Mouse (Mus musculus): ENCODE data around the gene Ubl4b.

The Ubl4b gene

GRCm38 (mm10) chr3:107567766-107568165 lies 12.9 kb upstream of the Ubl4b start:
- DNase-seq, result no peak

- no peak for DNase-seq
Measured at GRCm38 (mm10) chr3:107565331-107565730, 10.5 kb upstream of the Ubl4b start.

GRCm38 (mm10) chr3:107563880-107564279 lies 9.0 kb upstream of the Ubl4b start:
- DNase-seq, result no peak

- DNase-seq, result no peak
Measured at GRCm38 (mm10) chr3:107562591-107562990, 7.7 kb upstream of the Ubl4b start.

- no peak for DNase-seq
Measured at GRCm38 (mm10) chr3:107562104-107562503, 7.2 kb upstream of the Ubl4b start.

- DNase-seq, result peak; percentile 81
Measured at GRCm38 (mm10) chr3:107559183-107559582, 4.3 kb upstream of the Ubl4b start.

- no peak for DNase-seq
Measured at GRCm38 (mm10) chr3:107558740-107559139, 3.9 kb upstream of the Ubl4b start.

- DNase-seq, result peak; percentile 86
Measured at GRCm38 (mm10) chr3:107550409-107551049, 4.3 kb downstream of the Ubl4b start.

- DNase-seq, result peak; percentile 67
Measured at GRCm38 (mm10) chr3:107546956-107547355, 7.9 kb downstream of the Ubl4b start.

- peak; percentile 48 for DNase-seq
Measured at GRCm38 (mm10) chr3:107545716-107546412, 9.0 kb downstream of the Ubl4b start.

- DNase-seq, result no peak
Measured at GRCm38 (mm10) chr3:107545278-107545677, 9.6 kb downstream of the Ubl4b start.

GRCm38 (mm10) chr3:107543158-107544080 lies 11.5 kb downstream of the Ubl4b start:
- no peak for DNase-seq

GRCm38 (mm10) chr3:107542584-107542983 lies 12.3 kb downstream of the Ubl4b start:
- DNase-seq, result no peak

GRCm38 (mm10) chr3:107537504-107537889 lies 17.4 kb downstream of the Ubl4b start:
- no peak for DNase-seq

- peak; percentile 40 for DNase-seq
Measured at GRCm38 (mm10) chr3:107536810-107537503, 17.9 kb downstream of the Ubl4b start.

- no peak for DNase-seq
Measured at GRCm38 (mm10) chr3:107534951-107535350, 19.9 kb downstream of the Ubl4b start.

- no peak for DNase-seq
Measured at GRCm38 (mm10) chr3:107533532-107533931, 21.3 kb downstream of the Ubl4b start.

GRCm38 (mm10) chr3:107530581-107530980 lies 24.3 kb downstream of the Ubl4b start:
- no peak for DNase-seq

GRCm38 (mm10) chr3:107529182-107529581 lies 25.7 kb downstream of the Ubl4b start:
- DNase-seq, result no peak

GRCm38 (mm10) chr3:107528401-107529118 lies 26.3 kb downstream of the Ubl4b start:
- DNase-seq, result no peak

- no peak for DNase-seq
Measured at GRCm38 (mm10) chr3:107524547-107524946, 30.3 kb downstream of the Ubl4b start.

GRCm38 (mm10) chr3:107520931-107521330 lies 33.9 kb downstream of the Ubl4b start:
- no peak for DNase-seq

Data from kidney, postnatal 10 days (tissue).